Mouse (Mus musculus) bone marrow macrophage, adult 2 months (primary cell): ENCODE results near the gene D6Wsu163e.

Source experiments
- CTCF ChIP-seq: IDR thresholded peaks from 2 replicates; pipeline ENCODE4 v1.5.1; 2012; ENCODE audit warnings: low read depth, mild to moderate bottlenecking, low read length, moderate library complexity
- POLR2A ChIP-seq: IDR thresholded peaks from 2 replicates; pipeline ENCODE4 v1.6.1; 2012; ENCODE audit warnings: mild to moderate bottlenecking, low read depth, low read length, borderline replicate concordance

DNA sequence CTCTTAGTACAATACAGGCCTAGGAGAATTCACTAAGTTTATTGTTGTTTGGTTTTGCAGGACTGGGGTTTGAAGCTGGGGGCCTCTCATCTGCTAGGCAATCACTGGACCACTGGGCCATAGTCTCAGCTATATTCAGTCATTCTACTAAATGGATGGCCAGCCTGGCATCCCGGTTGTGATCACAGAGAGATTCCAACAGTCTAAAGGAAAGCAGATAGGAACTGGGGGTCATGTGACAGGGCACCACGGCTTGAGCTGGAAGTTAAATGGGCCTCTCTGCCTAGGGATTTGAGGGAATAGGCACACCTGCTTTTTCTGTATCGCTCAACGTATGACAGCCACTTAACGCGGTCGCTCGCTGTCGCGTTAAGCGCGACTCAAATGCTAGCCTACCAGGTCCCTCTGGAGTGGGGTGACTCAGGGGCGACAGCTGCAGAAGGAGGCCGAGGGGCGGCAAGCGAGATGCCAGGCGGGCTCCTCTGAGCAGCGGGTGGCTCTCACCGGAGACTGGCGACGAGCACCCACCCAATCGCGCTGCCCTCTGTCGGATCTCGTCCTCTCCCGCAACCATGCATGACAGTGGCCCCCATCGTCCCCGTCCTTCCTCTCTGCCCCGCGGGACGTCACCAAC lies 792 bp upstream of the D6Wsu163e start:
- TF ChIP-seq CTCF, result no peak
- no peak for TF ChIP-seq POLR2A
